Mouse (Mus musculus) stomach, embryonic 16.5 days (tissue): ENCODE measurements at regions not wholly inside any gene's neighbourhood (a gene's known extent, or its start where the extent isn't known, plus 50 kb on each side); places are given as distances from the start of the nearest gene placed in this dataset.

Experiments used
- ATAC-seq: fragments of 200-750 bp; cut with Nextera tagmentation; 2 replicates; pipeline ENCODE4 v1.8.0; 2017; ENCODE audit warnings: moderate number of reproducible peaks, moderate TSS enrichment; ENCODE audit not compliant: insufficient read depth, low FRiP score
- H3K27ac ChIP-seq: fragments of 300-500 bp; sonication (generic); 2 replicates; pipeline ENCODE4 v1.5.1; 2014; ENCODE audit warnings: low read length
- H3K27me3 ChIP-seq: fragments of 300-500 bp; sonication (generic); 2 replicates; pipeline ENCODE4 v1.6.1; 2014; ENCODE audit warnings: low read length, control low read depth, mixed read lengths; ENCODE audit not compliant: control insufficient read depth, insufficient read depth
- H3K36me3 ChIP-seq: fragments of 300-500 bp; sonication (generic); 2 replicates; pipeline ENCODE4 v1.6.1; 2014; ENCODE audit warnings: low read length; ENCODE audit not compliant: control insufficient read depth, insufficient read depth
- H3K4me1 ChIP-seq: fragments of 300-500 bp; sonication (generic); 2 replicates; pipeline ENCODE4 v1.6.1; 2014; ENCODE audit warnings: low read length, control low read depth, mixed read lengths; ENCODE audit not compliant: control insufficient read depth, insufficient read depth
- H3K4me2 ChIP-seq: fragments of 300-500 bp; sonication (generic); 2 replicates; pipeline ENCODE4 v1.6.1; 2014; ENCODE audit warnings: low read depth, low read length, mixed read lengths
- H3K4me3 ChIP-seq: fragments of 300-500 bp; sonication (generic); replicated peaks from 2 replicates; pipeline ENCODE4 v1.5.1; 2014; ENCODE audit warnings: mild to moderate bottlenecking, low read length
- H3K9ac ChIP-seq: fragments of 300-500 bp; sonication (generic); 2 replicates; pipeline ENCODE4 v1.6.1; 2014; ENCODE audit warnings: low read length
- H3K9me3 ChIP-seq: fragments of 300-500 bp; sonication (generic); replicated peaks from 2 replicates; pipeline ENCODE4 v1.6.1; 2016; ENCODE audit warnings: low read length, control low read depth; ENCODE audit not compliant: control insufficient read depth
- WGBS: fragments of 180-500 bp; shearing (Covaris S2); extraction: QIAGEN DNeasy Blood & Tissue Kit; methylation state at CpG from one replicate; pipeline ENCODE4 v1.1.7; 2014; 5-methylcytosine and 5-hydroxymethylcytosine counted together

- no peaks in the 10 kb centered on the region for H3K4me1 ChIP-seq
- no peak overlapping the region for H3K4me2 ChIP-seq
- no peaks in the 10 kb centered on the region for H3K9me3 ChIP-seq
- no peak overlapping the region for H3K4me3 ChIP-seq
- no peak overlapping the region for H3K27ac ChIP-seq
- H3K36me3 ChIP-seq, result no peaks in the 10 kb centered on the region
- no peak for ATAC-seq
- WGBS, result 50% methylated on average over 1 of the region's 1 CpGs
- no peaks in the 10 kb centered on the region for H3K27me3 ChIP-seq
- H3K9ac ChIP-seq, result no peak overlapping the region
Measured at GRCm38 (mm10) chr2:137501236-137501635, 384.8 kb upstream of the Jag1 start.

- Histone ChIP-seq H3K27ac (no peak overlapping the region), H3K9ac (no peak overlapping the region), H3K4me1 (no peaks in the 10 kb centered on the region), H3K4me3 (no peak overlapping the region), H3K27me3 (no peaks in the 10 kb centered on the region), H3K4me2 (no peak overlapping the region), H3K36me3 (no peaks in the 10 kb centered on the region), H3K9me3 (no peaks in the 10 kb centered on the region)
- WGBS, result 66% methylated on average over 2 of the region's 2 CpGs
- no peak for ATAC-seq
Measured at GRCm38 (mm10) chr2:137497616-137498015, 381.2 kb upstream of the Jag1 start.

GRCm38 (mm10) chr2:137493600-137493999, 377.2 kb upstream of the Jag1 start:
- Histone ChIP-seq H3K9ac (no peak overlapping the region), H3K27ac (no peak overlapping the region), H3K36me3 (no peaks in the 10 kb centered on the region), H3K4me1 (no peaks in the 10 kb centered on the region), H3K9me3 (no peaks in the 10 kb centered on the region), H3K4me3 (no peak overlapping the region), H3K4me2 (no peak overlapping the region), H3K27me3 (no peaks in the 10 kb centered on the region)
- no peak for ATAC-seq
- 78% methylated on average over 5 of the region's 5 CpGs for WGBS

- WGBS, result 57% methylated on average over 5 of the region's 5 CpGs
- Histone ChIP-seq H3K36me3 (no peaks in the 10 kb centered on the region), H3K27ac (no peak overlapping the region), H3K4me1 (no peaks in the 10 kb centered on the region), H3K4me2 (no peak overlapping the region), H3K4me3 (no peak overlapping the region), H3K27me3 (no peaks in the 10 kb centered on the region), H3K9me3 (no peaks in the 10 kb centered on the region), H3K9ac (no peak overlapping the region)
- no peak for ATAC-seq
Measured at GRCm38 (mm10) chr2:137489181-137489682, 372.8 kb upstream of the Jag1 start.

GRCm38 (mm10) chr2:137468769-137469168, 352.3 kb upstream of the Jag1 start:
- Histone ChIP-seq H3K9ac (no peak overlapping the region), H3K27ac (no peak overlapping the region), H3K4me3 (no peak overlapping the region), H3K27me3 (no peaks in the 10 kb centered on the region), H3K4me2 (no peak overlapping the region), H3K36me3 (no peaks in the 10 kb centered on the region), H3K9me3 (no peaks in the 10 kb centered on the region), H3K4me1 (no peaks in the 10 kb centered on the region)
- 63% methylated on average over 1 of the region's 1 CpGs for whole genome bisulfite sequencing
- ATAC-seq, result no peak

- H3K4me2 ChIP-seq, result no peak overlapping the region
- no peak overlapping the region for H3K27ac ChIP-seq
- no peak overlapping the region for H3K9ac ChIP-seq
- H3K4me1 ChIP-seq, result no peaks in the 10 kb centered on the region
- no peaks in the 10 kb centered on the region for H3K36me3 ChIP-seq
- H3K9me3 ChIP-seq, result no peaks in the 10 kb centered on the region
- no peak overlapping the region for H3K4me3 ChIP-seq
- WGBS, result 59% methylated on average over 4 of the region's 4 CpGs
- ATAC-seq, result no peak
- H3K27me3 ChIP-seq, result no peaks in the 10 kb centered on the region
Measured at GRCm38 (mm10) chr2:137457061-137457753, 340.8 kb upstream of the Jag1 start.

- 76% methylated on average over 3 of the region's 3 CpGs for WGBS
- no peak for ATAC-seq
- Histone ChIP-seq H3K9ac (no peak overlapping the region), H3K4me3 (no peak overlapping the region), H3K27ac (no peak overlapping the region), H3K9me3 (no peaks in the 10 kb centered on the region), H3K36me3 (no peaks in the 10 kb centered on the region), H3K4me2 (no peak overlapping the region), H3K4me1 (no peaks in the 10 kb centered on the region), H3K27me3 (no peaks in the 10 kb centered on the region)
Measured at GRCm38 (mm10) chr2:137456436-137456835, 340.0 kb upstream of the Jag1 start.

GRCm38 (mm10) chr2:137446919-137447318, 330.5 kb upstream of the Jag1 start:
- no peak for ATAC-seq
- Histone ChIP-seq H3K27me3 (no peaks in the 10 kb centered on the region), H3K36me3 (no peaks in the 10 kb centered on the region), H3K4me2 (no peak overlapping the region), H3K9me3 (no peaks in the 10 kb centered on the region), H3K4me3 (no peak overlapping the region), H3K4me1 (no peaks in the 10 kb centered on the region), H3K9ac (no peak overlapping the region), H3K27ac (no peak overlapping the region)
- WGBS, result 84% methylated on average over 7 of the region's 7 CpGs

GRCm38 (mm10) chr2:137437741-137438140, 321.3 kb upstream of the Jag1 start:
- WGBS, result 71% methylated on average over 5 of the region's 5 CpGs
- no peak for ATAC-seq
- no peak overlapping the region for H3K9ac ChIP-seq
- H3K36me3 ChIP-seq, result no peaks in the 10 kb centered on the region
- 0 out of 2 replicates have a peak, but pooled peaks cover 3% of the 10 kb centered on the region for H3K4me1 ChIP-seq
- no peak overlapping the region for H3K27ac ChIP-seq
- H3K9me3 ChIP-seq, result no peaks in the 10 kb centered on the region
- H3K27me3 ChIP-seq, result no peaks in the 10 kb centered on the region
- no peak overlapping the region for H3K4me2 ChIP-seq
- H3K4me3 ChIP-seq, result no peak overlapping the region
